Mouse (Mus musculus): ENCODE measurements around the gene Arhgap45. TPM values are rescaled to one million over a fixed set of nuclear protein-coding genes. Genes with fewer than 3 reads are reported as not detected.

Gene Arhgap45
- polyA plus RNA-seq, 1 experiment from 2014 or later, result 4.6 TPM

DNA sequence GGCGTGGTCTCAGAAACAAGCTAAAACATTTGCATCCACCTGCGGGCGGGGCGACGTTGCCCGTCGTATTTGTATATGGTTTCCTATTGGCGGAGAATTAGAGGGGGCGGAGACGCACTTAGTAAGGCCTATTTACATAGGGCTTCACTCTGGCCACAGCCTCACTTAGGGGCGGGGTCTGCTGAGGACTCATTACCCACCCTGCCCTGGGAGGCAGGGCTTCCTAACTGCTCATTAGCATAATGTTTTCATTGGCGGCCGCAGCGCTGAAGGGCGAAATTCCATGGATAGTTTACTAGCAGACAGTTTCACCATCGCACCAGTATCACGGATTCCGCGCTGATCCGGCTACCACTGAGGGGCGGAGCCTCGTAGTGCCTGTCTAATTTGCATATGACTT, 31.6 kb upstream of the Arhgap45 start:
- peak overlapping the region; percentile 55; the same call in 1 of the 2 replicates for H3K9ac ChIP-seq (ENCODE audit: low read length)
- peaks cover 20% of the 10 kb centered on the region for H3K4me1 ChIP-seq (ENCODE audit: control insufficient read depth, insufficient read depth, low read length)
- peak; percentile 95 for DNase-seq (ENCODE audit: low spot score)
- peaks cover 28% of the 10 kb centered on the region for H3K27me3 ChIP-seq (ENCODE audit: control insufficient read depth, insufficient read depth, low read length)
- H3K4me2 ChIP-seq (ENCODE audit: low read depth), result peak overlapping the region; percentile 79
- no peaks in the 10 kb centered on the region for H3K9me3 ChIP-seq (ENCODE audit: control insufficient read depth, low read length)
- 0 out of 2 replicates have a peak, but pooled peaks cover under 1% of the 10 kb centered on the region for H3K36me3 ChIP-seq (ENCODE audit: control insufficient read depth, insufficient read depth, low read length)
- peak overlapping the region; percentile 87 for H3K27ac ChIP-seq (ENCODE audit: low read depth, low read length)
- peak; percentile 94 for ATAC-seq (ENCODE audit: insufficient read depth, low FRiP score, low TSS enrichment)
- WGBS, result under 1% methylated on average over 22 of the region's 22 CpGs
- H3K4me3 ChIP-seq (ENCODE audit: low read depth, low read length), result peak overlapping the region; percentile 86

DNA sequence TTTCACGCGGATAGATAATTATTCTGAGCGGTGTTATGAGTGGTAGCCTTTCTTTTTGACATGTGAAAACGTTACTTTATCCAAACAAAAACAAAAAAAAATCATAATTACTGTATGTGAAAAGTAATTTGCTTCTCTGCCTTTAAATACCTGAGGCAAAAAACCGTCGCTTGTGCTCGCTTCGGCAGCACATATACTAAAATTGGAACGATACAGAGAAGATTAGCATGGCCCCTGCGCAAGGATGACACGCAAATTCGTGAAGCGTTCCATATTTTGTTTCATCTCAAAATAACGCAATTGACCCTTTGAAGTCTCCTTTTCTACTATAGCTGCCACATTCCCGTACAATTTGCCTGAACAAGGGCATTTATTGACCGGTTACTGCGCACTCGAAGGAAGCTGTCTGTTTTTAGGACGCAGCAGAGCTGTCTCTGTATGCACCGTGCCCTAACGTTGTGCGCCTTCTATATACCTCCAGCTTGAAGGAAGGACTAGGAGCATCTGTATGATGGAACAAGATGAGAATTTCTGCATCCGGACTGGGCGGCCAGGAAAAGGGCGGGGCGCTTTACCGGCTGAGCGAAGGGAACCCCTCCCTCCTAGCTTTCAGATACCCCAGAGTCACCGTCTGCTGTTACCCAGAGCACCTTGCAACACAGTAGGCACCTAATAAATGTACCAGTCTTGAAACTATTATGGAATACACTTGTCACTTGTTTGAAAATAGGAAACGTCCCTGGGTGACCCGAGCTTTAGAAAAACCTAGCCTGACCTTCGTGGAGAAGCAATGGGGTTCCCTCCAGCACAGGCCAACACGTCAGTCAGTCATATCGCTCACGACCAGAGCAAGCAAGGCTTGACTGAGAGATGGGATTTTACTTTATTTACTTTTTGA, 30.9 kb upstream of the Arhgap45 start:
- H3K4me3 ChIP-seq (ENCODE audit: low read depth, low read length), result peak overlapping the region; percentile 86
- peaks cover 32% of the 10 kb centered on the region for H3K27me3 ChIP-seq (ENCODE audit: control insufficient read depth, insufficient read depth, low read length)
- peak overlapping the region; percentile 79 for H3K4me2 ChIP-seq (ENCODE audit: low read depth)
- H3K4me1 ChIP-seq (ENCODE audit: control insufficient read depth, insufficient read depth, low read length), result peaks cover 20% of the 10 kb centered on the region
- 5% methylated on average over 35 of the region's 35 CpGs for WGBS
- no peak for ATAC-seq (ENCODE audit: insufficient read depth, low FRiP score, low TSS enrichment)
- H3K36me3 ChIP-seq (ENCODE audit: control insufficient read depth, insufficient read depth, low read length), result no peaks in the 10 kb centered on the region
- H3K9me3 ChIP-seq (ENCODE audit: control insufficient read depth, low read length), result no peaks in the 10 kb centered on the region
- peak overlapping the region; percentile 87 for H3K27ac ChIP-seq (ENCODE audit: low read depth, low read length)
- H3K9ac ChIP-seq (ENCODE audit: low read length), result peak overlapping the region; percentile 55
- DNase-seq (ENCODE audit: low spot score), result peak; percentile 57

DNA sequence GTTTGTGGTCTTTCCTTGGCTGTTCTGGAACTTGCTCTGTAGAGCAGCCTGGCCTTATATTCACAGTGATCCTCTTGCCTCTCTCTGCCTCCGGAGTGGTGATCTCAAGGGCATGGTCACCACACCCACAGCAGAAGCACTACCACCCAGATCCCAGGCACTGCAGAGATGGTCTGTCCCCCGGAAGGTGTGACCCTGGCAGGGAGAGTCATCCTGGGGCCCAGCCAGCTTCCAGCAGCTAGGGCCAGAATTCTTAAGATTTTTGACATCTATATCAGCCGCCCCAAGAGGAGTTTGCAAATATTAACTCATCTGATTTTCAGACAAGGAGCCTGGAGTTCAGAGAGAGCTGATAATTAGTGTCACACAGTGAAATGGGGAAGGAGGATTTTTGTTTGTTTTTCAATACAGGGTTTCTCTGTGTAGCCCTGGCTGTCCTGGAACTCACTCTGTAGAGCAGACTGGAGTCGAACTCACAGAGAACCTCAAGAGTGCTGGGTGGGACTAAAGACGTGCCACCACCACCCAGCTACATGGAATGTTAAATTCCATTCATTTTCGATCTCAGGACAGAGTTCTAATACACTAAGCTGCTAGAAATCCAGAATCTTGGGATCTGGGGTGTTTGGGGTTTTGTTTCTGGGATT, 30.1 kb upstream of the Arhgap45 start:
- Histone ChIP-seq H3K27me3 (ENCODE audit: control insufficient read depth, insufficient read depth, low read length) (peaks cover 32% of the 10 kb centered on the region), H3K27ac (ENCODE audit: low read depth, low read length) (no peak overlapping the region), H3K36me3 (ENCODE audit: control insufficient read depth, insufficient read depth, low read length) (no peaks in the 10 kb centered on the region), H3K9ac (ENCODE audit: low read length) (no peak overlapping the region), H3K4me1 (ENCODE audit: control insufficient read depth, insufficient read depth, low read length) (peaks cover 20% of the 10 kb centered on the region), H3K9me3 (ENCODE audit: control insufficient read depth, low read length) (peaks cover 1% of the 10 kb centered on the region; the same call in 1 of the 2 replicates), H3K4me2 (ENCODE audit: low read depth) (peak overlapping the region; percentile 79), H3K4me3 (ENCODE audit: low read depth, low read length) (peak overlapping the region; percentile 86)
- 46% methylated on average over 6 of the region's 6 CpGs for WGBS
- ATAC-seq (ENCODE audit: insufficient read depth, low FRiP score, low TSS enrichment), result no peak
- DNase-seq (ENCODE audit: low spot score), result no peak

DNA sequence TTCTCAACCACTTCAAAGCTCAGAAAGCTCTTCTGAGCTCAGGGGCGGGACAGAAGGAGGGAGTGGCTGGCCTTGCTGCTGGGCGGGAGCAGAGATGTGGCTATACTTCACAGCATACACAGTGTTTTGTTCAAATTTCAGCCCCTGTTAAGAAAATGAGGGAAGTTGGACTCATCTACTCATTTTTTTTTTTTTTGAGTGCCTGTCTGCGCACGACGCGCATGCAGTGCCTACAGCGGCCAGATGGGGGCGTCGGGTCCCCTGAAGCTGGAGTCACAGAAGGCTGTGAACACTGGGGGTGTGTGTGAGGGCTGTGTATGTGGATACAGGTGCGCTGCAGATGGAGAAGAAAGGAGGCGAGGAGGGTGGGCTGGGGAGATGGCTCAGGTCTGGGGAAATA, 29.5 kb upstream of the Arhgap45 start:
- Histone ChIP-seq H3K9me3 (ENCODE audit: control insufficient read depth, low read length) (peaks cover 5% of the 10 kb centered on the region; the same call in 1 of the 2 replicates), H3K4me2 (ENCODE audit: low read depth) (no peak overlapping the region), H3K4me1 (ENCODE audit: control insufficient read depth, insufficient read depth, low read length) (peaks cover 20% of the 10 kb centered on the region), H3K27me3 (ENCODE audit: control insufficient read depth, insufficient read depth, low read length) (peaks cover 32% of the 10 kb centered on the region), H3K9ac (ENCODE audit: low read length) (no peak overlapping the region), H3K27ac (ENCODE audit: low read depth, low read length) (no peak overlapping the region), H3K4me3 (ENCODE audit: low read depth, low read length) (peak overlapping the region; percentile 55; the same call in 1 of the 2 replicates), H3K36me3 (ENCODE audit: control insufficient read depth, insufficient read depth, low read length) (no peaks in the 10 kb centered on the region)
- DNase-seq (ENCODE audit: low spot score) (peak; percentile 89), ATAC-seq (ENCODE audit: insufficient read depth, low FRiP score, low TSS enrichment) (no peak)
- WGBS, result 7% methylated on average over 11 of the region's 11 CpGs

DNA sequence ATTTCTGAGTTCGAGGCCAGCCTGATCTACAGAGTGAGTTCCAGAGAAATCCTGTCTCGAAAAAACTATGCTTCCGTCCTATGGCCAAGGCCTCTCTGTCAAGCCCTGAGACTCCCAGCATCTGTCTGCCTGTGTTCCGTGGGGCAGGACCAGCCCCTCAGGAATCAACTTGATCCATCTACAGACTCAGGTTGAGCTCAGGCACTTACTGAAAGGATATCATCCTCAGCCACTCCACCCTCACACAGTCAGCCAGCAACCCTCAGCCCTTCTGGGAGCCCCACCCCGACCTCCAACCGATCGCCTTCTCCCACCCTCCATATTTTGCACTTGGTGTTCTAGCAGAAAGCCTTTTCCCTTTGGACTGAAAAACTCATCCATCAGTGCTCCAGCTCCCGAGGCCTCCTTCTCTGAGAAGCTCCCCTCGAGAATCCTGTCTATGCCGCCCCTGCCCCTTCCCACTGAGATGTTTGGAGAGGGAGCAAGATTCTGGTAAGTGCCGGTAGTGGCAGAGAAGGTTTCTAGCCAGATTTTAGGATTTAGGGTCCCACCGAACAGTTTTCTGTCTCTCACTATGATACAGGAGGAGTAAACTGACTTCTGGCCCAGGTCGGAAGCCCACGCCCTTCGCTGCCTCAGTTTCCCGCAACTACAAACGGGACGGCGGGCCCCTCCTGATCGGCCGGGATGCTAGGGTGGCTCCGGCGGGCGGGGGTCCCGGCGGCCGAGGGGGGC, 28.5 kb upstream of the Arhgap45 start:
- peaks cover 5% of the 10 kb centered on the region; the same call in 1 of the 2 replicates for H3K9me3 ChIP-seq (ENCODE audit: control insufficient read depth, low read length)
- H3K9ac ChIP-seq (ENCODE audit: low read length), result peak overlapping the region; percentile 62
- H3K36me3 ChIP-seq (ENCODE audit: control insufficient read depth, insufficient read depth, low read length), result no peaks in the 10 kb centered on the region
- H3K27me3 ChIP-seq (ENCODE audit: control insufficient read depth, insufficient read depth, low read length), result peaks cover 32% of the 10 kb centered on the region
- 0 out of 2 replicates have a peak overlapping the region, but pooled peaks have one; percentile 44 for H3K27ac ChIP-seq (ENCODE audit: low read depth, low read length)
- H3K4me3 ChIP-seq (ENCODE audit: low read depth, low read length), result peak overlapping the region; percentile 55
- H3K4me1 ChIP-seq (ENCODE audit: control insufficient read depth, insufficient read depth, low read length), result peaks cover 13% of the 10 kb centered on the region
- peak; percentile 32 for DNase-seq (ENCODE audit: low spot score)
- peak overlapping the region; percentile 47 for H3K4me2 ChIP-seq (ENCODE audit: low read depth)
- 8% methylated on average over 27 of the region's 27 CpGs for WGBS
- ATAC-seq (ENCODE audit: insufficient read depth, low FRiP score, low TSS enrichment), result no peak

DNA sequence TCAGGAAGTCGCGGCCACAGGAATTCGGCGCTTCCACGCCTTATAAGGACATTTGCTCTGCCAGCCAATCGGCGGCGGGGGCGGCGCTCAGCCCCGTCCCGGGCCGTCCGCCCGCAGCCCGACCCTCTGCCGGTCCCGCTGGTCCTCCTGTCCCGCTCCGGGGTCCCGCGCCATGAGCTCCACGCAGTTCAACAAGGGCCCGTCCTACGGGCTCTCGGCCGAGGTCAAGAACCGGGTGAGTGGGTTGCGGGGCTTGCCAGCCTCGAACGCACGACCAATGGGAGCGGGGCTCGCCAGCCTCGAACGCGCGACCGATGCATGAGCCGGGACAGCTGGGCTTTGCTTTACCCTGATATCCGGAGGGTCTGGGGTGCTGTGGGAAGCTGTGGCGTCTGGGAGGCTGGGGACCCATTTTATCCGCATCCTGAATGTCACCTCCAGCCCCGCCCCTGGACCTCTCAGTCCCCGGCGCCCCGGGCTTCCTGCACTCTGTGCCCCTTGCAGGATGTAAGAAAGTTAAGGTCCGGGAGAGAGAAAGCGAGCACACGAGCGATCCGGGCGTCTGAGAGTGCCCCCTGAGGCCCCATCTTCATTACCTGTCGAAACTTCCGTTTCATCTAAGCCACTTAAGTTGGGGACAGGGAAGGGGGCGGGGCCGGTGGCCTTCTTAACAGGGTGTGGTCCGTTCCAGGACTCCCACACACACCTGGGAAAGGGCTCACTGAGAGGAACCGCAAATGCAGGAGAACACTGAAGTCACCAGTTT, 27.8 kb upstream of the Arhgap45 start, which contains the start of gene Cnn2:
Cnn2 (plus strand) TSS at position 79 of the 766 bp plus-strand sequence.
- Histone ChIP-seq H3K36me3 (ENCODE audit: control insufficient read depth, insufficient read depth, low read length) (no peaks in the 10 kb centered on the region; the same call in 1 of the 2 replicates), H3K27me3 (ENCODE audit: control insufficient read depth, insufficient read depth, low read length) (peaks cover 32% of the 10 kb centered on the region), H3K4me1 (ENCODE audit: control insufficient read depth, insufficient read depth, low read length) (peaks cover 7% of the 10 kb centered on the region; the same call in 1 of the 2 replicates), H3K27ac (ENCODE audit: low read depth, low read length) (0 out of 2 replicates have a peak within 1 kb of the TSS, but pooled peaks have one; percentile 44), H3K9me3 (ENCODE audit: control insufficient read depth, low read length) (peaks cover 5% of the 10 kb centered on the region; the same call in 1 of the 2 replicates), H3K4me2 (ENCODE audit: low read depth) (peak within 1 kb of the TSS; percentile 47), H3K4me3 (ENCODE audit: low read depth, low read length) (peak within 1 kb of the TSS; percentile 55), H3K9ac (ENCODE audit: low read length) (peak within 1 kb of the TSS; percentile 62)
- peak; percentile 73 for DNase-seq (ENCODE audit: low spot score)
- WGBS, result under 1% methylated on average over 59 of the region's 59 CpGs
- no peak for ATAC-seq (ENCODE audit: insufficient read depth, low FRiP score, low TSS enrichment)

DNA sequence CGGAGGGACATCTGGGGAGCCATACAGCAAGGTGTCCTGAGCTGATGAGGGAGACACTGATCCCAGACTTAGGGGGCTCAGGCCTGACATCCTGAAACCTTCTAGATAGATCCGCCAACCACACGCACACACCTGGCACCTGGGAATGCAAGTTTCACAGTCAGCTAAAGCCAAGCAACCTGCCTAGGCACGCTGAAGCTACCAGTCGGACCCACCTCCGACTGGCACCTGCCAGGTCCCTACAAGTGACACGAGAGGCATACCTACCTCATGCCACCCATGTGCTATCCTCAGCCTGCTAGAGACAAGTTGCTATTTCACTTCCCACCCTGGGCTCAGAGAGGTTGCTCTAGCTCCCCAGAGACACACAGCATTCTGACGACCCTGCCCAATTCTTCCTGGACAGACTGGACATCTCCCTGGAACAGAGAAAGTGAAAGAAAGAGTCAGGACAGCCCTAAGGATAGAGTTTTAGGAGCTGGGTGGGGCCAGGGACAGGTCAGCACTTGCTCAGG, 27.1 kb upstream of the Arhgap45 start:
- no peak overlapping the region; the same call in 1 of the 2 replicates for H3K9ac ChIP-seq (ENCODE audit: low read length)
- ATAC-seq (ENCODE audit: insufficient read depth, low FRiP score, low TSS enrichment) (no peak), DNase-seq (ENCODE audit: low spot score) (no peak)
- H3K36me3 ChIP-seq (ENCODE audit: control insufficient read depth, insufficient read depth, low read length), result no peaks in the 10 kb centered on the region; the same call in 1 of the 2 replicates
- 43% methylated on average over 8 of the region's 8 CpGs for WGBS
- peaks cover 7% of the 10 kb centered on the region; the same call in 1 of the 2 replicates for H3K4me1 ChIP-seq (ENCODE audit: control insufficient read depth, insufficient read depth, low read length)
- peaks cover 32% of the 10 kb centered on the region for H3K27me3 ChIP-seq (ENCODE audit: control insufficient read depth, insufficient read depth, low read length)
- no peak overlapping the region for H3K27ac ChIP-seq (ENCODE audit: low read depth, low read length)
- peak overlapping the region; percentile 55 for H3K4me3 ChIP-seq (ENCODE audit: low read depth, low read length)
- peaks cover 5% of the 10 kb centered on the region; the same call in 1 of the 2 replicates for H3K9me3 ChIP-seq (ENCODE audit: control insufficient read depth, low read length)
- peak overlapping the region; percentile 47 for H3K4me2 ChIP-seq (ENCODE audit: low read depth)
